Mouse (Mus musculus): ENCODE results near the gene Gm10147.
"Not testable (repeated sequence)": the region's sequence is repeated elsewhere in the genome, so short reads cannot be mapped to it uniquely, and the experiment has no call there.

The Gm10147 gene

GRCm38 (mm10) chrX:28607742-28608141 lies at the start of gene Gm10147:
Gene Gm10147, minus strand, starts transcription at chrX:28607842.
- TF ChIP-seq GATA4 (IDR thresholded peaks at IDR 0.05; ENCODE audit: insufficient replicate concordance, low read length) = not testable (repeated sequence)
